Mouse (Mus musculus): Measurements from ENCODE around the gene Wnt4. TPM values are rescaled to one million over a fixed set of nuclear protein-coding genes. Genes with fewer than 3 reads are reported as not detected.

Gene Wnt4
- polyA plus RNA-seq, 1 experiment from 2014 or later, result 5.3 TPM

DNA sequence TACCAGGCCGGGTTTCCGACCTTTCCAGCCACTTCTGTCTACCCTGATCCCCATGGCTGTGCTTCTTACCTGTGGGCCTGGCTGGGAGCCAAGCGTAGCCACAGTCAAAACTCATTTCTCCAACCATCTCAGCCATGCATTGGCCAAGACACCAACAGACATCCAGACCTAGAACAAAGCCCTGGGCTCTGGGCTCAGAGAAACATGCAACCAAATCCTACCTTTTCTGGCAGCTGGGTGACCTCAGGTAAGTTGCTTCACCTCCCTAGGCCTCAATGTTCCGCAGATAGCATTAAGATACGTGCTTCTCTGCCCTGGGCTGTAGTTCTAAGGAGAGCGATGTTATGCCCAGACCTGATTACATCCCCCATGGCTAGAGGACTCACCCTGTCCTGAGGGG is 15.5 kb upstream of the Wnt4 start:
- 84% methylated on average over 6 of the region's 6 CpGs for WGBS
- Histone ChIP-seq H3K36me3 (no peaks in the 10 kb centered on the region), H3K27me3 (no peaks in the 10 kb centered on the region), H3K9me3 (no peaks in the 10 kb centered on the region), H3K9ac (no peak overlapping the region), H3K4me3 (no peak overlapping the region), H3K4me1 (peaks cover 12% of the 10 kb centered on the region), H3K4me2 (replicated peaks) (no peak overlapping the region), H3K27ac (no peak overlapping the region)
- ATAC-seq (ENCODE audit: low FRiP score, low read depth), result no peak

DNA sequence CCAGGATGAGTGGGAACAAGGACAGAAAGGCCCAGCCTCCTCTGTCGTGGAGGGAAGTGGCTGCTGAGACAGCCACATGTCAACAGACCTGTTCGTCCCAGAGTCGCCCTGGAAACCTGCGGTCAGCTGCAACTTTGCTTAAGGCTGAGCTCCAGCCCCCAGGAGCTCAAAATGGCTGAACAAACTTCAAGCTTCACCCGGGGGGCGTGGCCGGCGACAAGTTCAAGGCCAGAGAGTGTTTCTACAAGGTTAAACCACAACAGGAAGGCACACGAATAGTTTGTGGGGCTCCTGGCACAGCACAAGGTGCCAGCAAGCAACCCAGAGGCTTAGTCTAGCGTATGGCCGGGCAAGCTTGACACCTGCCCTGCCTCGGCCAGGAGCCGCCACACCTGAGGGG is 13.2 kb upstream of the Wnt4 start:
- H3K36me3 ChIP-seq, result no peaks in the 10 kb centered on the region
- no peak overlapping the region for H3K9ac ChIP-seq
- peaks cover 12% of the 10 kb centered on the region for H3K4me1 ChIP-seq
- 0 out of 2 replicates have a peak, but pooled peaks cover 4% of the 10 kb centered on the region for H3K27me3 ChIP-seq
- no peak overlapping the region for H3K4me2 ChIP-seq (replicated peaks)
- no peak for ATAC-seq (ENCODE audit: low FRiP score, low read depth)
- H3K4me3 ChIP-seq, result no peak overlapping the region
- H3K9me3 ChIP-seq, result no peaks in the 10 kb centered on the region
- WGBS, result 77% methylated on average over 13 of the region's 13 CpGs
- H3K27ac ChIP-seq, result no peak overlapping the region

DNA sequence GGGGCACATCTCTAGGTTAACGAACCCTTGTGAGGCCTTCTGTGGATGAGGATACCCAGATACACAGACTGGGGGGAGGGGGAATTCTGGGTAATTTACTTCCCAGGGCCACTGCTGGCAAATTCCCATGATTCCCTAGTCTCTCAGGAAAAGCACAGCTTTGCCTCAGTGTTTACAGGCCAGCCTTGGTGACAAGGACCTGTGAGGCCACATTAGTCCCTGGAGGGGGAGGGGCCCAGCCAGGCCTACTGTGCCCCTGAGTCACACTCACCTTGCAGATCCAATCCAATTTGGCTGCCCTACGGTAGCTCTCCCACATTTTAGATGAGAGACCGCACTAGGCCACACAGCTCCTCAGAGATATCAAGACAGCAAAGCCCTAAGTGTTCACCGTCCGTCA is 12.2 kb upstream of the Wnt4 start:
- Histone ChIP-seq H3K27me3 (0 out of 2 replicates have a peak, but pooled peaks cover 4% of the 10 kb centered on the region), H3K27ac (no peak overlapping the region), H3K36me3 (no peaks in the 10 kb centered on the region), H3K9ac (no peak overlapping the region), H3K4me1 (peaks cover 12% of the 10 kb centered on the region), H3K9me3 (no peaks in the 10 kb centered on the region), H3K4me2 (replicated peaks) (no peak overlapping the region), H3K4me3 (no peak overlapping the region)
- WGBS, result 82% methylated on average over 5 of the region's 5 CpGs
- ATAC-seq (ENCODE audit: low FRiP score, low read depth), result no peak

- H3K4me3 ChIP-seq, result no peak overlapping the region
- H3K9me3 ChIP-seq, result no peaks in the 10 kb centered on the region
- no peaks in the 10 kb centered on the region for H3K36me3 ChIP-seq
- peaks cover 8% of the 10 kb centered on the region; the same call in 1 of the 2 replicates for H3K27me3 ChIP-seq
- WGBS, result 79% methylated on average over 8 of the region's 8 CpGs
- H3K4me2 ChIP-seq (replicated peaks), result no peak overlapping the region
- no peak for ATAC-seq (ENCODE audit: low FRiP score, low read depth)
- peaks cover 12% of the 10 kb centered on the region for H3K4me1 ChIP-seq
- no peak overlapping the region for H3K27ac ChIP-seq
- no peak overlapping the region for H3K9ac ChIP-seq
These were observed 8.7 kb upstream of the Wnt4 start for GRCm38 (mm10) chr4:137268541-137268940.

DNA sequence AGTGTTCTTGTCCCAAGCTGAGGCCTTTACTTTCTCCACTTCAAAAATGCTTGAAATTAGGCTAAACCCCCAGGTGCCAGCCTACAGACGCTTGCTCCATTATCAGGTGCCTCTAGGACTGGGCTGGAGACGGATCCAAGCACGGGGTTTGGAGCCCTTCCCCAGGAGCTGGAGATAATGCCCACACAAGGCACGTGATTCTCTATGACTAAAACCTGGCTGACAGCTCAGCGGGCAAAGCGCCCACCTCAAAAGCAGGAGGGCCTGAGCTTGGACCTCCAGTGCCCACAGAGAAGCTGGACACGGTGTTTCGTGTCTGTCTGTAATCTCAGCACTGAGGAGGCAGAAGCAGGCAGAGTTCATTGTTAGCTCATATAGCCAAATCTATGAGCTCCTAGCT is 5.4 kb upstream of the Wnt4 start:
- ATAC-seq (ENCODE audit: low FRiP score, low read depth), result no peak
- no peaks in the 10 kb centered on the region for H3K36me3 ChIP-seq

DNA sequence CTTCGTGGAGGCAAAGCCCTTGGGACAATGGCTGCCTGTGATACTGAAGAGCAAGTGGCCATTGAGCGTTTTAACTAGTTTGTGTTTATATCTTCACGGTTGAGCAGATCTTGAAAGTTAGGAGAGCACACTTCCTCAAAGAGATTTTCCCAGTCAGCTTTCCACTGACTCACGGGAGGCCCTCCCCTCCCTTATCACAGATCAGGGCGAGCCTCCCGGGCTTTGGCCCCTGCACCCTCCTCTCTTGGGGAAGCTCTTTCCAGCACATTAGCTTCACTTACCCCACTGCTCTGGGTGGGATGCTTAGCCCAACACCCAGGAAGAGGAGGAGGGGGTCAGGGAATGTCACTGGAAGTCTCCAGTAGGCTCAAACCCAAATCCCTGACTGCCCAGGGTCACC is 3.0 kb upstream of the Wnt4 start:
- Histone ChIP-seq H3K9me3 (no peaks in the 10 kb centered on the region), H3K27ac (no peak overlapping the region), H3K4me2 (replicated peaks) (no peak overlapping the region), H3K4me1 (peaks cover 33% of the 10 kb centered on the region), H3K9ac (no peak overlapping the region), H3K4me3 (no peak overlapping the region), H3K36me3 (no peaks in the 10 kb centered on the region), H3K27me3 (peaks cover 59% of the 10 kb centered on the region)
- no peak for ATAC-seq (ENCODE audit: low FRiP score, low read depth)
- 24% methylated on average over 6 of the region's 6 CpGs for WGBS

More for the DNA sequence above, 5.4 kb upstream of the Wnt4 start:
- Histone ChIP-seq H3K4me2 (replicated peaks) (no peak overlapping the region), H3K9me3 (no peaks in the 10 kb centered on the region), H3K27me3 (peaks cover 38% of the 10 kb centered on the region), H3K4me3 (no peak overlapping the region), H3K4me1 (peaks cover 16% of the 10 kb centered on the region), H3K27ac (no peak overlapping the region), H3K9ac (no peak overlapping the region)
- 82% methylated on average over 8 of the region's 8 CpGs for WGBS

DNA sequence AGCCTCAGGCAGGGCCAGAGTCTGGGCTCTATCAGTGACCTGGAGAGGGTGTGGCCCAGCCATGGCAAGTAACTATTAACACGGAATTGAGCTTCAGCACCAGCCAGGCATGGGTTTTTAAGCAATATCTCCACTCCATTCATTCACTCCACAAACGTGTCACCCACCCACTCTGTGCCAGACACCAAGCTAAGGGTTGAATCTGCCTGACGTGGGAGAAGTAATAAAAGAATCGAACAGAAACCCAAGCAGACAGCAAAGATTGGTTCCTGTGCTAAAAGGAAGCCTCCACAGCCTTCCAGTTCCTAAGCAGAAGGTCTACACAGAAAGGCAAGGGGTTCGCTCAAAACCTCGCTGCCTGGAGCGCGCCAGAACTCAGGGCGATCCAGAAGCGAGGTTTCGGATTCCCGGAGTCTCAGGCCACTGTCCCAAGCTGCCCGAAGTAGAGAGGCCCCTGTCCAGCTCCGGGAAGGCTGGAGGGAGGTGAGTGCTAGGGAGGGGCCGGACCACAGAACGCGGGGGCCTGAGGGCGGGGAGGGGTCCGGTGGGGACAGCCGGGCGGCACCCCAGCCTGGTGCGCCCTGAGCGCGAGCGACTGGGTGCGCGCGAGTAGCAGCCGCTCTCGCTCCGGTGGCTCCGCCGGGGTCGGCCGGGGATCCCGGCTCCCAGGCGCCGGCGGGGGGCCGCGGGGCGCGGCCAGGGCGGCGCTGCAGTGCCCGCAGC is 685 bp upstream of the Wnt4 start:
- Histone ChIP-seq H3K9ac (peak overlapping the region; percentile 76), H3K4me3 (peak overlapping the region; percentile 62), H3K4me1 (peaks cover 41% of the 10 kb centered on the region), H3K27ac (no peak overlapping the region; the same call in 1 of the 2 replicates), H3K27me3 (peaks cover 82% of the 10 kb centered on the region), H3K4me2 (replicated peaks) (peak overlapping the region; percentile 92), H3K9me3 (no peaks in the 10 kb centered on the region), H3K36me3 (no peaks in the 10 kb centered on the region)
- no peak; the same call in 1 of the 2 replicates for ATAC-seq (ENCODE audit: low FRiP score, low read depth)
- WGBS, result 1% methylated on average over 46 of the region's 46 CpGs

- peak overlapping the region; percentile 62 for H3K4me3 ChIP-seq
- no peaks in the 10 kb centered on the region for H3K36me3 ChIP-seq
- peak overlapping the region; percentile 39; the same call in 1 of the 2 replicates for H3K27ac ChIP-seq
- no peaks in the 10 kb centered on the region for H3K9me3 ChIP-seq
- peaks cover 50% of the 10 kb centered on the region for H3K4me1 ChIP-seq
- WGBS, result under 1% methylated on average over 64 of the region's 71 CpGs
- ATAC-seq (ENCODE audit: low FRiP score, low read depth), result no peak
- H3K27me3 ChIP-seq, result peaks cover 93% of the 10 kb centered on the region
- H3K4me2 ChIP-seq (replicated peaks), result peak overlapping the region; percentile 92
- peak overlapping the region; percentile 76 for H3K9ac ChIP-seq
These were observed 383 bp downstream of the Wnt4 start for GRCm38 (mm10) chr4:137277600-137278143.

DNA sequence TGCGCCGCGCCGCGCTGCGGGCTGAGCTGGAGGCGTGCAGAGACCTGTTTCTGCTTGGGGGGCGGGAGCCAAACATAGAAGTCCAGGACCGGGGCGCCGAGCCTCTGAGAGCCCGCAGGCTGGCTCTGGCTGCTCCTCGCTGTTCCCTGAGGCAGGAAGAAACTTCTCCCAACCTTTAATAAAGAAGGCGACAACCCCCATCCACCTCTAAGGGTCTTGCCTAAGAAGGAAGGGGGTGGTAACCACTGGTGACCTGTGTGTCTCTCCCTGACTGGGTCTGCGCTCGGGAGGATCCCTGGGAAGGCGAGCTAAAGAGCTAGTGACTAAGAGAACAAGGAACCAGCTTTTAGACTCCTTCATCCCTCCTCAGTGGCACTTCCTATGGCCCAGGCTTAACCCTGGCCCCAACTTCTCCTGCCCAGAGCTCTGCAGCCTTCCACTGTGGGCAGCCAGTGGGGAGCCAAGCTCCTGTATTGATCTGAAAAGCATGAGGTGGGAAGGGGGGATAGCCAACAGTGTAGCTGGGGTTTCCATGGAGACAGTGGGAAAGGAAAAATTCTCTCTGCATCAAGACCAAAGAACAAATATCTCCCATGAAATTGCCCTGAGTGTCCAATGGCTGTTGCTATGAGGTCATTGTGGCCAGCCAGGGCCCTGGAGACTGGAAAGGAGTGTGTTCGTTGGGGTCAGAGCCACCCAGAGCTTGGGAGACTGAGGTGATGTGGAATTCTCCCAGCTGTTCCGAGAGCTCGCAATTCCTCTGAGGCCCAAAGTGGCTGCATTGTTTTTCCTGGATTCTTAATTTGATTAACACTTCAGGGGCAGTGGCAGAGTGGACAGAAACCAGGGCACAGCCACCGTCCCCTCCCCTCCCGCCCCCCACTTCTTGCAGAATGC is 1.1 kb downstream of the Wnt4 start:
- H3K9ac ChIP-seq, result peak overlapping the region; percentile 76
- H3K4me1 ChIP-seq, result peaks cover 57% of the 10 kb centered on the region
- ATAC-seq (ENCODE audit: low FRiP score, low read depth), result no peak
- WGBS, result 3% methylated on average over 22 of the region's 22 CpGs
- H3K4me3 ChIP-seq, result peak overlapping the region; percentile 62
- 0 out of 2 replicates have a peak overlapping the region, but pooled peaks have one; percentile 39 for H3K27ac ChIP-seq
- H3K4me2 ChIP-seq (replicated peaks), result peak overlapping the region; percentile 92
- H3K9me3 ChIP-seq, result no peaks in the 10 kb centered on the region
- H3K27me3 ChIP-seq, result peaks cover 97% of the 10 kb centered on the region
- no peaks in the 10 kb centered on the region for H3K36me3 ChIP-seq

GRCm38 (mm10) chr4:137279346-137279745 is 2.1 kb downstream of the Wnt4 start:
- H3K4me3 ChIP-seq, result no peak overlapping the region
- ATAC-seq (ENCODE audit: low FRiP score, low read depth), result no peak

GRCm38 (mm10) chr4:137281273-137281672 is 4.0 kb downstream of the Wnt4 start:
- 75% methylated on average over 3 of the region's 3 CpGs for WGBS
- no peak overlapping the region for H3K4me3 ChIP-seq
- no peak overlapping the region for H3K9ac ChIP-seq
- no peaks in the 10 kb centered on the region for H3K9me3 ChIP-seq
- H3K4me2 ChIP-seq (replicated peaks), result no peak overlapping the region
- peaks cover 54% of the 10 kb centered on the region for H3K4me1 ChIP-seq
- peaks cover 88% of the 10 kb centered on the region for H3K27me3 ChIP-seq
- H3K27ac ChIP-seq, result no peak overlapping the region
- no peaks in the 10 kb centered on the region for H3K36me3 ChIP-seq
- no peak for ATAC-seq (ENCODE audit: low FRiP score, low read depth)

More at GRCm38 (mm10) chr4:137279346-137279745, 2.1 kb downstream of the Wnt4 start:
- Histone ChIP-seq H3K27ac (no peak overlapping the region), H3K9ac (no peak overlapping the region), H3K4me2 (replicated peaks) (peak overlapping the region; percentile 92), H3K36me3 (no peaks in the 10 kb centered on the region), H3K27me3 (peaks cover 99% of the 10 kb centered on the region), H3K4me1 (peaks cover 52% of the 10 kb centered on the region), H3K9me3 (no peaks in the 10 kb centered on the region)
- 23% methylated on average over 5 of the region's 5 CpGs for WGBS

DNA sequence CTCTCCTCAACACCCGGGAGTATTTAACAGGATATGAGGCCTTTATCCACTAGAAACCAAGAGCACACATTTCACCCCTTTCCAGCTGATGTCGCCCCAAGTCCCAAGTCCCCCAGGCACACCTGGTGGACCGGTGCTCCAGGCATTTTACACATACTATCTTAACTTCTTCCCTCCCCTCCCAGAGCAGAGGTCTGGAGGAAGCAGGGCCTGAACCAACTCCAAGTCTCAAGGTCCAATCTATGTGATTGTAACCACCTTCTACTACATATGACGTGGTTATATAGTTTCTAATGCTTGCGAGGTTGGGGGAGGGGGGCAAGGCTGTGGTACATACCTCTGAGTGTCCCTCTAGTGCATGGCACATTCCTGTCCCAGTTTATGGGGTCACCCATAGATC is 4.8 kb downstream of the Wnt4 start:
- Histone ChIP-seq H3K9ac (no peak overlapping the region), H3K27me3 (peaks cover 82% of the 10 kb centered on the region), H3K36me3 (no peaks in the 10 kb centered on the region), H3K4me1 (peaks cover 51% of the 10 kb centered on the region), H3K9me3 (no peaks in the 10 kb centered on the region), H3K27ac (no peak overlapping the region), H3K4me3 (no peak overlapping the region), H3K4me2 (replicated peaks) (0 out of 2 replicates have a peak overlapping the region, but pooled peaks have one; percentile 25)
- WGBS, result 61% methylated on average over 5 of the region's 5 CpGs
- no peak for ATAC-seq (ENCODE audit: low FRiP score, low read depth)

Data from limb, embryonic 13.5 days (tissue).